Mouse (Mus musculus) liver, embryonic 16.5 days (tissue): ENCODE data around the gene Fmo5. TPM values are rescaled to one million over a fixed set of nuclear protein-coding genes. Genes with fewer than 3 reads are reported as not detected.

Source experiments
- ATAC-seq: fragments of 200-750 bp; cut with Nextera tagmentation; 2 replicates; pipeline ENCODE4 v1.8.0; 2017; ENCODE audit warnings: low read depth, mild to moderate bottlenecking, moderate number of reproducible peaks, moderate library complexity
- H3K27ac ChIP-seq: fragments of 300-500 bp; sonication (generic); 2 replicates; pipeline ENCODE4 v1.5.1; 2014; ENCODE audit warnings: mild to moderate bottlenecking, low read length
- H3K27me3 ChIP-seq: fragments of 300-500 bp; sonication (generic); 2 replicates; pipeline ENCODE4 v1.6.1; 2014; ENCODE audit warnings: low read depth, low read length, mixed read lengths; ENCODE audit not compliant: control insufficient read depth, insufficient read depth
- H3K36me3 ChIP-seq: fragments of 300-500 bp; sonication (generic); 2 replicates; pipeline ENCODE4 v1.6.1; 2014; ENCODE audit warnings: mild to moderate bottlenecking; ENCODE audit not compliant: control insufficient read depth, insufficient read depth
- H3K4me1 ChIP-seq: fragments of 300-500 bp; sonication (generic); 2 replicates; pipeline ENCODE4 v1.6.1; 2014; ENCODE audit warnings: low read depth, low read length, mixed read lengths; ENCODE audit not compliant: control insufficient read depth
- H3K4me2 ChIP-seq: fragments of 300-500 bp; sonication (generic); 2 replicates; pipeline ENCODE4 v1.6.1; 2014; ENCODE audit warnings: low read depth, low read length, mixed read lengths
- H3K4me3 ChIP-seq: fragments of 300-500 bp; sonication (generic); 2 replicates; pipeline ENCODE4 v1.5.1; 2014; ENCODE audit warnings: low read depth, mild to moderate bottlenecking, low read length
- H3K9ac ChIP-seq: fragments of 300-500 bp; sonication (generic); 2 replicates; pipeline ENCODE4 v1.6.1; 2014; ENCODE audit warnings: low read depth, low read length
- H3K9me3 ChIP-seq: fragments of 300-500 bp; sonication (generic); replicated peaks from 2 replicates; pipeline ENCODE4 v1.6.1; 2016; ENCODE audit warnings: low read length; ENCODE audit not compliant: control insufficient read depth
- WGBS: fragments of 180-500 bp; shearing (Covaris S2); extraction: QIAGEN DNeasy Blood & Tissue Kit; methylation state at CpG from one replicate; pipeline ENCODE4 v1.1.7; 2014; ENCODE audit not compliant: insufficient replicate concordance; 5-methylcytosine and 5-hydroxymethylcytosine counted together
- polyA plus RNA-seq: library from polyadenylated mRNA; unstranded; fragments of >200 nt; fragmentation: Nextera tagmentation; extraction: Ambion mirVana; gene quantifications from 2 replicates; pipeline ENCODE4 v1.2.1, GENCODE M21; 2015

Fmo5 gene
- polyA plus RNA-seq, 1 experiment from 2014 or later, result 24.9 TPM

GRCm38 (mm10) chr3:97642001-97642400, 13.4 kb downstream of the Fmo5 start:
- no peak overlapping the region for H3K4me3 ChIP-seq
- no peak overlapping the region for H3K4me2 ChIP-seq
- no peaks in the 10 kb centered on the region for H3K27me3 ChIP-seq
- H3K36me3 ChIP-seq, result no peaks in the 10 kb centered on the region; the same call in 1 of the 2 replicates
- no peak overlapping the region for H3K9ac ChIP-seq
- H3K9me3 ChIP-seq, result no peaks in the 10 kb centered on the region
- H3K4me1 ChIP-seq, result no peaks in the 10 kb centered on the region
- WGBS, result 70% methylated on average over 9 of the region's 9 CpGs
- no peak for ATAC-seq
- no peak overlapping the region for H3K27ac ChIP-seq

- Histone ChIP-seq H3K36me3 (no peaks in the 10 kb centered on the region; the same call in 1 of the 2 replicates), H3K9ac (no peak overlapping the region), H3K4me3 (no peak overlapping the region), H3K4me1 (no peaks in the 10 kb centered on the region), H3K27ac (no peak overlapping the region), H3K27me3 (no peaks in the 10 kb centered on the region), H3K4me2 (no peak overlapping the region), H3K9me3 (no peaks in the 10 kb centered on the region)
- no peak for ATAC-seq
- WGBS, result 27% methylated on average over 1 of the region's 1 CpGs
These were observed 19.9 kb downstream of the Fmo5 start for GRCm38 (mm10) chr3:97648518-97648917.

GRCm38 (mm10) chr3:97649022-97649421, 20.4 kb downstream of the Fmo5 start:
- Histone ChIP-seq H3K4me2 (no peak overlapping the region), H3K9ac (no peak overlapping the region), H3K9me3 (no peaks in the 10 kb centered on the region), H3K36me3 (no peaks in the 10 kb centered on the region; the same call in 1 of the 2 replicates), H3K27me3 (no peaks in the 10 kb centered on the region), H3K4me3 (no peak overlapping the region), H3K4me1 (no peaks in the 10 kb centered on the region), H3K27ac (no peak overlapping the region)
- WGBS, result 53% methylated on average over 3 of the region's 3 CpGs
- no peak for ATAC-seq

- Histone ChIP-seq H3K4me2 (no peak overlapping the region), H3K4me1 (no peaks in the 10 kb centered on the region), H3K4me3 (no peak overlapping the region), H3K27ac (no peak overlapping the region), H3K9ac (no peak overlapping the region), H3K9me3 (no peaks in the 10 kb centered on the region), H3K36me3 (no peaks in the 10 kb centered on the region; the same call in 1 of the 2 replicates), H3K27me3 (no peaks in the 10 kb centered on the region)
- 59% methylated on average over 6 of the region's 6 CpGs for WGBS
- no peak for ATAC-seq
These were observed 20.9 kb downstream of the Fmo5 start for GRCm38 (mm10) chr3:97649469-97649868.

GRCm38 (mm10) chr3:97651604-97652003, 23.0 kb downstream of the Fmo5 start:
- Histone ChIP-seq H3K27ac (no peak overlapping the region), H3K9me3 (no peaks in the 10 kb centered on the region), H3K4me3 (no peak overlapping the region), H3K4me1 (no peaks in the 10 kb centered on the region), H3K9ac (no peak overlapping the region), H3K4me2 (no peak overlapping the region), H3K36me3 (no peaks in the 10 kb centered on the region; the same call in 1 of the 2 replicates), H3K27me3 (no peaks in the 10 kb centered on the region)
- ATAC-seq, result no peak
- WGBS, result 68% methylated on average over 10 of the region's 10 CpGs

GRCm38 (mm10) chr3:97653781-97654180, 25.2 kb downstream of the Fmo5 start:
- Histone ChIP-seq H3K36me3 (no peaks in the 10 kb centered on the region; the same call in 1 of the 2 replicates), H3K9ac (no peak overlapping the region), H3K4me2 (no peak overlapping the region), H3K27ac (no peak overlapping the region), H3K4me1 (peaks cover 9% of the 10 kb centered on the region), H3K27me3 (no peaks in the 10 kb centered on the region), H3K4me3 (no peak overlapping the region), H3K9me3 (no peaks in the 10 kb centered on the region)
- 72% methylated on average over 5 of the region's 5 CpGs for WGBS
- ATAC-seq, result no peak

- H3K4me2 ChIP-seq, result no peak overlapping the region
- no peak overlapping the region for H3K27ac ChIP-seq
- no peaks in the 10 kb centered on the region for H3K9me3 ChIP-seq
- 67% methylated on average over 8 of the region's 8 CpGs for WGBS
- no peak for ATAC-seq
- H3K4me1 ChIP-seq, result peaks cover 17% of the 10 kb centered on the region
- no peaks in the 10 kb centered on the region for H3K27me3 ChIP-seq
- no peak overlapping the region for H3K9ac ChIP-seq
- H3K4me3 ChIP-seq, result no peak overlapping the region
- H3K36me3 ChIP-seq, result no peaks in the 10 kb centered on the region
These were observed 26.3 kb downstream of the Fmo5 start for GRCm38 (mm10) chr3:97654901-97655300.

- Histone ChIP-seq H3K27ac (peak within 1 kb of the TSS; percentile 59), H3K4me3 (peak within 1 kb of the TSS; percentile 88), H3K9ac (peak within 1 kb of the TSS; percentile 75), H3K9me3 (no peaks in the 10 kb centered on the region), H3K4me2 (peak within 1 kb of the TSS; percentile 96), H3K4me1 (peaks cover 17% of the 10 kb centered on the region), H3K27me3 (no peaks in the 10 kb centered on the region), H3K36me3 (no peaks in the 10 kb centered on the region)
- 2% methylated on average over 50 of the region's 51 CpGs for WGBS
- peak; percentile 95 for ATAC-seq
These were observed 29.2 kb downstream of the Fmo5 start, which contains the start of gene Prkab2 for GRCm38 (mm10) chr3:97657655-97658411. Gene Prkab2, plus strand, starts transcription at chr3:97658193.

GRCm38 (mm10) chr3:97658426-97659193, 30.0 kb downstream of the Fmo5 start:
- Histone ChIP-seq H3K27ac (0 out of 2 replicates have a peak overlapping the region, but pooled peaks have one; percentile 52), H3K27me3 (no peaks in the 10 kb centered on the region), H3K9ac (peak overlapping the region; percentile 75), H3K4me1 (peaks cover 17% of the 10 kb centered on the region), H3K9me3 (no peaks in the 10 kb centered on the region), H3K36me3 (no peaks in the 10 kb centered on the region), H3K4me2 (peak overlapping the region; percentile 96), H3K4me3 (peak overlapping the region; percentile 88)
- peak; percentile 69 for ATAC-seq
- WGBS, result under 1% methylated on average over 48 of the region's 50 CpGs
